ENCODE assay signal across 12 mouse cellular contexts in the genomic region with DNA sequence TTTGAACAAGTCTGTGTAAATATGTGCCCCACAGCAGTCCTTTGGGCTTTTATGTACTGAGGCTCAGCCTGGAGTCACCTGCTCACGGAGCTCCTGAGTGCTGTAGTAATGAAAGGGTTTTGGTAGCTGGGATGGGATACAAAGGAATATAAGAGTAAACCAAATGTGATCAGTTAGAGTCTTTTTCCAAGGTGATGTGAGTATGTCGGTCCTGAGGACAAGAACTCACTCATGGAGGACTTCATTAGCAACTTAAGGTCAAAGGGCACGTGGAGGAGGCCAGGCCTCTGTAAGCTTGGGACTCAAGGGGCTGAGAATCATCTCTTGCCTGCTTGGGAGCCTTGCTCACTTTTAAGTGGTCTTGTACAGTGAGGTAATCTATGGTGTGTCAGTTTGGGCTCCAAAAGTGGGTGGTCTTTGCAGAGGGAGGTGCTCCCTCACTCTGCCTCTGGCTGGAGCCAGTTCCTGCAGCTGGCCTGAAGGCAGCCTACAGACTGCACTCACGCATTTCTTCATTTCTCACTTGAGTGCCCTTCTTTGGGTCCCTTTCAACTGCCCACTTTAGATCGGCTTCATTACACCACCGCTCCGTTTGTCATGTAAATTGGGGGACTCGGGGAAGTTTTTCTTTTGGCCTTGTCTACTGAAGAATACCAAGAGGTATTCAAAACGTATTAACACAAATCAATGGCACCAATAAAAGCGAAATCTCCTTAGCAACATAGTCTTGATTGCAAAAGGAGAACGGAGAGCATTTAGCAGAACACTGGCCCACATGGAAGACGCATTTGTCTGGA. TPM values are rescaled to one million over a fixed set of nuclear protein-coding genes. Genes with fewer than 3 reads are reported as not detected.
A peak's percentile ranks its signal among the peaks of the same experiment; 100 is the strongest.
DNase-seq lines count a peak whose midpoint lies in the region; ATAC-seq and TF ChIP-seq lines count a peak whose summit lies in the region.
"Had no signal": no experiment of that assay in that cellular context is flagged by ENCODE, and none has a peak within 500 bp of the region (broad histone marks: within the 10 kb centered on the region; RNA-seq: fewer than 3 reads in every experiment).

No protein-coding gene starts in this region.

- WGBS in forebrain, embryonic 12.5 days, result 7% methylated on average over 12 of the region's 12 CpGs
- 15% methylated on average over 12 of the region's 12 CpGs for WGBS in midbrain, embryonic 11.5 days
- WGBS in stomach, postnatal 0 days, result 77% methylated on average over 12 of the region's 12 CpGs
- WGBS in cerebellum, adult 2 months, result 49% methylated on average over 12 of the region's 12 CpGs

- no peaks in the 10 kb centered on the region for H3K4me1 ChIP-seq in ES-Bruce4 (ENCODE audit: control insufficient read depth, insufficient read depth, low read length)
- H3K4me1 ChIP-seq in forebrain, embryonic 12.5 days, result peaks cover 28% of the 10 kb centered on the region
- H3K4me1 ChIP-seq in midbrain, embryonic 11.5 days (ENCODE audit: control insufficient read depth, insufficient read depth, low read length), result peaks cover 6% of the 10 kb centered on the region; the same call in 1 of the 2 replicates
- H3K4me1 ChIP-seq in stomach, postnatal 0 days (replicated peaks; ENCODE audit: control insufficient read depth, insufficient read depth), result no peaks in the 10 kb centered on the region
- no peaks in the 10 kb centered on the region for H3K4me1 ChIP-seq in cerebellum, adult 2 months (ENCODE audit: control insufficient read depth, insufficient read depth, low read length)

- ATAC-seq in forebrain, embryonic 12.5 days (ENCODE audit: low FRiP score), result peak; percentile 94
- ATAC-seq in midbrain, embryonic 11.5 days (ENCODE audit: low FRiP score), result peak; percentile 89
- ATAC-seq in stomach, postnatal 0 days (ENCODE audit: low FRiP score, low TSS enrichment), result no peak

- H3K9ac ChIP-seq in ES-Bruce4 (ENCODE audit: low read depth, poor library complexity, severe bottlenecking), result no peak overlapping the region
- no peak overlapping the region for H3K9ac ChIP-seq in forebrain, embryonic 12.5 days
- no peak overlapping the region for H3K9ac ChIP-seq in midbrain, embryonic 11.5 days (ENCODE audit: low read length)
- no peak overlapping the region for H3K9ac ChIP-seq in stomach, postnatal 0 days (ENCODE audit: low read length)
- H3K9ac ChIP-seq: lung, embryonic 14.5 days had no signal

- no peak overlapping the region for H3K4me2 ChIP-seq in forebrain, embryonic 12.5 days
- no peak overlapping the region for H3K4me2 ChIP-seq in midbrain, embryonic 11.5 days
- H3K4me2 ChIP-seq in stomach, postnatal 0 days (replicated peaks; ENCODE audit: low read depth), result no peak overlapping the region
- H3K4me2 ChIP-seq: lung, embryonic 14.5 days had no signal

- no peaks in the 10 kb centered on the region for H3K27me3 ChIP-seq in ES-Bruce4 (ENCODE audit: control insufficient read depth, insufficient read depth, low read length, poor library complexity, severe bottlenecking)
- peaks cover 69% of the 10 kb centered on the region for H3K27me3 ChIP-seq in forebrain, embryonic 12.5 days
- peaks cover 89% of the 10 kb centered on the region for H3K27me3 ChIP-seq in midbrain, embryonic 11.5 days (ENCODE audit: control insufficient read depth, insufficient read depth, low read length)
- no peaks in the 10 kb centered on the region for H3K27me3 ChIP-seq in stomach, postnatal 0 days (ENCODE audit: control insufficient read depth, insufficient read depth, low read length)
- no peaks in the 10 kb centered on the region for H3K27me3 ChIP-seq in cerebellum, adult 2 months (ENCODE audit: control insufficient read depth, insufficient read depth, low read length)

- H3K4me3 ChIP-seq in ES-Bruce4 (ENCODE audit: low read depth, low read length), result no peak overlapping the region
- H3K4me3 ChIP-seq in forebrain, embryonic 12.5 days (replicated peaks), result no peak overlapping the region
- no peak overlapping the region for H3K4me3 ChIP-seq in midbrain, embryonic 11.5 days (ENCODE audit: low read depth, low read length)
- H3K4me3 ChIP-seq in stomach, postnatal 0 days (ENCODE audit: low read depth, low read length), result no peak overlapping the region
- no peak overlapping the region for H3K4me3 ChIP-seq in cerebellum, adult 2 months (replicated peaks; ENCODE audit: insufficient read depth, low read depth, low read length)
- H3K4me3 ChIP-seq: myocyte had no signal

- peak; percentile 7 to 31 for DNase-seq in frontal cortex, postnatal 36 days (ENCODE audit: low spot score in 2 of 2)
- no peak for DNase-seq in frontal cortex, postnatal 14 days (ENCODE audit: low spot score in 2 of 2)
- DNase-seq in midbrain, embryonic 11.5 days (ENCODE audit: low spot score, missing footprints), result peak; percentile 92
- DNase-seq in stomach, postnatal 0 days (ENCODE audit: low spot score), result no peak
- DNase-seq in cerebellum, adult 2 months, result no peak
- DNase-seq in ovary, postnatal 10 days (ENCODE audit: low spot score), result no peak
- DNase-seq: gastrocnemius, postnatal 14 days; heart, postnatal 4 days; lung, embryonic 14.5 days had no signal

- TF ChIP-seq EP300 in ES-Bruce4 (IDR thresholded peaks at IDR 0.05; ENCODE audit: insufficient read depth, low read depth, low read length), result peak; percentile 69
- no peak for TF ChIP-seq EP300 in stomach, postnatal 0 days (optimal IDR thresholded peaks at IDR 0.05)

- H3K36me3 ChIP-seq in ES-Bruce4 (ENCODE audit: control insufficient read depth, insufficient read depth, low read length, poor library complexity, severe bottlenecking), result no peaks in the 10 kb centered on the region
- peaks cover 9% of the 10 kb centered on the region for H3K36me3 ChIP-seq in forebrain, embryonic 12.5 days (replicated peaks)
- H3K36me3 ChIP-seq in midbrain, embryonic 11.5 days (ENCODE audit: control insufficient read depth, insufficient read depth, low read length), result no peaks in the 10 kb centered on the region
- H3K36me3 ChIP-seq in stomach, postnatal 0 days (ENCODE audit: control insufficient read depth, insufficient read depth, low read length), result no peaks in the 10 kb centered on the region

- TF ChIP-seq POLR2A in ES-Bruce4 (IDR thresholded peaks at IDR 0.05; ENCODE audit: insufficient read depth, low read length), result no peak
- no peak for TF ChIP-seq POLR2A in cerebellum, adult 2 months (IDR thresholded peaks at IDR 0.05; ENCODE audit: borderline replicate concordance, insufficient read depth, low read length)

- TF ChIP-seq CTCF in ES-Bruce4 (IDR thresholded peaks at IDR 0.05; ENCODE audit: low read depth, low read length), result no peak
- TF ChIP-seq CTCF in stomach, postnatal 0 days (IDR thresholded peaks at IDR 0.05; ENCODE audit: low read depth), result no peak
- TF ChIP-seq CTCF in cerebellum, adult 2 months (IDR thresholded peaks at IDR 0.05; ENCODE audit: borderline replicate concordance, insufficient read depth, low read depth, low read length), result no peak

- no peaks in the 10 kb centered on the region for H3K9me3 ChIP-seq in ES-Bruce4 (replicated peaks; ENCODE audit: control insufficient read depth, insufficient read depth, low read length, poor library complexity, severe bottlenecking)
- no peaks in the 10 kb centered on the region for H3K9me3 ChIP-seq in forebrain, embryonic 12.5 days
- H3K9me3 ChIP-seq in midbrain, embryonic 11.5 days (ENCODE audit: control insufficient read depth, low read length), result no peaks in the 10 kb centered on the region
- no peaks in the 10 kb centered on the region for H3K9me3 ChIP-seq in stomach, postnatal 0 days (ENCODE audit: control insufficient read depth, low read length)

- no peak overlapping the region; the same call in 1 of the 2 replicates for H3K27ac ChIP-seq in ES-Bruce4 (ENCODE audit: insufficient read depth, low read length)
- H3K27ac ChIP-seq in forebrain, embryonic 12.5 days, result peak overlapping the region; percentile 50; the same call in 1 of the 2 replicates
- H3K27ac ChIP-seq in midbrain, embryonic 11.5 days (ENCODE audit: low read depth, low read length), result no peak overlapping the region
- no peak overlapping the region for H3K27ac ChIP-seq in stomach, postnatal 0 days (replicated peaks)
- no peak overlapping the region for H3K27ac ChIP-seq in cerebellum, adult 2 months (ENCODE audit: insufficient read depth, low read length)

RNA-seq across cellular contexts. Expression of gene Chic2, which starts 45.7 kb away (rescaled TPM):
- 21.7 and 23.7 TPM in 2 replicates for polyA plus RNA-seq in ES-Bruce4 (2011; ENCODE audit: insufficient read depth, insufficient read length, low read depth, missing spikeins)
- polyA plus RNA-seq in forebrain, embryonic 12.5 days (2016; fragmentation: Nextera tagmentation; extraction: Ambion mirVana), result 48.5 and 53.7 TPM in 2 replicates
- polyA plus RNA-seq in midbrain, embryonic 11.5 days (2014; fragmentation: Nextera tagmentation; extraction: Ambion mirVana), result 36.3 and 37.2 TPM in 2 replicates
- polyA plus RNA-seq in stomach, postnatal 0 days (2015; fragmentation: Nextera tagmentation; extraction: Ambion mirVana), result 42.2 and 43.2 TPM in 2 replicates
- 16.5 and 16.6 TPM in 2 replicates for polyA plus RNA-seq in cerebellum, adult 2 months (2012; rRNA removed)

Comparison
In these comparisons a context has a peak if more than half of its experiments do, and no peak if none do; other contexts are left out.
1. DNase-seq: peak in frontal cortex, postnatal 36 days (2 of 2) and midbrain, embryonic 11.5 days (single experiment); none in frontal cortex, postnatal 14 days (0 of 2), stomach, postnatal 0 days (single experiment), cerebellum, adult 2 months (0 of 2) and ovary, postnatal 10 days (single experiment).